Mouse (Mus musculus) adrenal gland, adult 2 months (tissue): Measurements from ENCODE around the gene Gm45062. TPM values are rescaled to one million over a fixed set of nuclear protein-coding genes. Genes with fewer than 3 reads are reported as not detected.
"Not testable (repeated sequence)": the region's sequence is repeated elsewhere in the genome, so short reads cannot be mapped to it uniquely, and the experiment has no call there.

Experiments used
- DNase-seq: peaks from one replicate; pipeline ENCODE4 v3.0.0; 2021
- polyA plus RNA-seq: library from polyadenylated mRNA; depleted of rRNA; stranded (reverse); fragments of >200 nt; gene quantifications from 2 replicates; pipeline ENCODE4 v1.2.3, GENCODE M21; 2012
- total RNA-seq, 2 experiments: library from RNA; stranded (reverse); gene quantifications; 2 replicates each; pipeline ENCODE4 v1.2.3; 2021

Gm45062 gene
- total and polyA plus RNA-seq, 3 experiments: 0.06 to 2.7 (median 0.75) TPM

DNA sequence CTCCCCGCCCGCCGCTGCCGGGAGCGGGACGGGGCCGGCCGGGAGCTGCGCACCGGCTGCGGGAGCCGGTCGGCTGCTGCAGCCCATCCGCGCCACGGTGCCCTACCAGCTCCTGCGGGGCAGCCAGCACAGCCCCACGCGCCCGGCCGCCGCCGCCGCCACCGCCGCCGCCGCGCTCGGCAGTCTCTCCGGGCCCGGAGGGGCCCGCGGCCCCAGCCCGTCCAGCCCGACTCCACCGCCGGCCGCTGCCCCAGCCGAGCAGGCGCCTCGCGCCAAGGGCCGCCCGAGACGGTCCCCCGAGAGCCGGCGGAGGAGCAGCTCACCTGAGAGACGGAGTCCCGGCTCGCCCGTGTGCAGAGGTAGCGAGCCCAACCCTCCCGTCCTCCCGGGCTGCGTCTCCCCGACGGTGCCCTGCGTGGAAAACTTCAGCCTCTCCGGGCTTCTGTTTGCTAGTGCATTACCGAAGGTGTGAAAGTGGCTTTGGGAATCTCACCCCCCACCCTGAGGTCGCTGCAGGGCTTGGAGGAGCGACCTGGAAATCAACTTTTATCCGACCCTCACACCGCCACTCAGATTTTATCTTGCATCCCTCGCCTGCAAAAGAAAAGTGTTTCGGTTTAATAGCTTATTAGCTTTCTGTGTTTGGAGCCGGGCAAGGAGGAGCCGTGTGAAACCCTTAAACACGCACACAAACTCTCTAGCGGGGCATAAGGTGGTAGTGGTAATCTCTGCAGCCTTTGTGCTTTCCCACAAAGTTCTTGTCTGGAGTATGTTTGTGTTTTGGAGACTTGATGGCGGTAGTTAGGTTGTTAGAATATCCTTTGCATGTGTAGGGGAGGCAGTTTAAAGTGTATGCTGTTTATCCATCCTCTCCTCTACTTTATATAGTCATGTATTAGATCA is 251.0 kb downstream of the Gm45062 start:
- DNase-seq: no peak

DNA sequence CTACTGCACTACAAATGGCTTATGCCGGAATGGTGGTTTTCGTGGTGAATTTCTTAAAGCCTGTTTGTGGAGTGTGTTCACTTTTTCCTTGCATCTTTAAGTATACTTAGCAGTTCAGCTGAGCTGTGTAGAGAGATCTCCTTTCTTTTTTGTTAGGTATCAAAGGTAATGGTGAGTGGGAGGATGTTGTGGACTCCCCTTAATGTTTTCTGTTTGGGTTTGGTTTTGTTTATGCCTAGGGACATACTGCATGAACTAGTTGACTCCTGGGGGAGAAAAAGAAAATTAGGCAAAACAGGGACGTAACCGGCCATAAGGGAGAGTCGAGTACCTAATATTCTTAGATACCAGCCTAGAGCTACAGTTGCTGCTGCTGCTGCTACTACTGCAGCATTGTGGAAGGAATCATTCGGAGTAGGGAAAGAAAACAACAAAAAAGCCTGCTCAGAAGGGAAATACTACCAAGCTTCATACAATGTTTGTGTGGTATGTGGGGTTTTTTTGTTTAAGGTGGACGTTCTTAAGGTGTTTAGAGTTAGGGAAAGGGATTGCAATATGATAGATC is 251.7 kb downstream of the Gm45062 start:
- DNase-seq: no peak

DNA sequence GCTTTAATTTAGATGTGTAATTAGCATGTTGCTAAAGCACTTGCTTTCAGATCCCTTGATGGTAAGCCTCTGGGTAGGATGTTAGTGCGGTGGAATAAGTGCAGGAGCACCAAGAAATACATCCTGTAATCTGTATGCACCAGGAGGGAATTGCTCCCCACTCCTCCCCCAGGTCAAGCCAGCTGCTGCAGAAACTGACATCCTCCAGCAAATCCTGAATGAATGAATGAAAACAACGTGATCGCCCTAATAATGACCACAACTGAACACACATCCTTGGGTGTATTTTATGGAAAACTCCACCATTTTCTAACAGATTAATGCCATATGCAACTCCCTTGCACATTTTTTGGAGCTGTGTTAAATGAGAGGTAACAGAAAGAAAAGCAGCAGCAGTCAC is 252.2 kb downstream of the Gm45062 start:
- no peak for DNase-seq

DNA sequence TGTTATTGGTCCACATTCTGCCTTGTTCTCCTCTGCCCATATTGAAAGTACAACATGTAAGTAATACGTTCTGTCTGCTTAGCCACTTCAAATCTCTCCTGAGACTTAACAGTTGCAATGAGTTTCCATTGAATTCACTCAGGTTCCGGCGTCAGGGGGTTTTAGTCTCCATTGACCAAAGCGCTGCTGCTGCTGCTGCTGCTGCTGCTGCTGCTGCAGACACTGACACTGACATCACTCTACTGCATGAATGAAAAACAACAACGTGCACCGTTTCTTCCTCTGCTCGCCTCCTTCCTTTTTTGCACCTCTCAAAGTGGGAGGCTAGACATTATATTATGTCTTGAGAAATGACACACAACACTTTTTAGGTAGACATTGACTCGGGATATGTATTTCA is 253.2 kb downstream of the Gm45062 start:
- DNase-seq: no peak

DNA sequence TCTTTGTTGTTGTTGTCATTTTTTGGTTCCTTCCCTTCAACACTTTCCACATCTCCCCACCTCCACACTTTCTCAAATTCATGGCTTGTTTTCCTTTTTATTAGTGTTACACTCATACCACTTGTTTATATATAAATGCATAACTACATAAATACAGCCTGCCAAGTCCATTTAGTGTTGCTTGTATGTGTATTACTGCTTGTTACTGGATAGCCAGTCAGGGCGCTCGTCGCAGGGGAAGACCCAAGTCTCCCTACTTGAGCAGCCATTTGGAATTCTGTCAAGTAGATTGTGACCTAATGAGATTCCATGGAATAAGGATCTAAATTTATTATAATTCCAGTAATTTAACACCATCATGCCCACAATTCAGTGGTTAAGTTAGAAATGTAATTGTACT is 260.4 kb downstream of the Gm45062 start:
- DNase-seq: no peak

DNA sequence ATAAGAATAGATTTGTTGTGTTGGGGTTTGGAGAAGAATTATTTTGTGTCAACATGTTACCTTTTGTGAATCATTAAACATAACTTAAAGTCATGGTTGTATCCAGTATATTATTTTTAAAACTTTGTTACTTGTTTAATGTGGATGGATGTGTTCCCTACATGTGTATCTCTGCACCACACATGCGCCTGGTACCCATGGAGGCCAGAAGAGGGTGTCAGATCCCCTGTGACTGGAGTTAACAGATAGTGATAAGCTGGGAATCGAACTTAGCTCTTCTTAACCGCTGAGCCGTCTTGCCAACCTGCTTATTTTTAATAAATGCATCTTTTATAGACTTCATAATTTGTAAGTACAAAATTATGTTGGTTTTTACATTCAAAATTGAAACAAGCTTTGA is 262.0 kb downstream of the Gm45062 start:
- no peak for DNase-seq

- no peak for DNase-seq
Measured at GRCm38 (mm10) chr6:8524717-8525116, 265.5 kb downstream of the Gm45062 start.

- no peak for DNase-seq
Measured at GRCm38 (mm10) chr6:8531104-8531894, 272.0 kb downstream of the Gm45062 start.

DNA sequence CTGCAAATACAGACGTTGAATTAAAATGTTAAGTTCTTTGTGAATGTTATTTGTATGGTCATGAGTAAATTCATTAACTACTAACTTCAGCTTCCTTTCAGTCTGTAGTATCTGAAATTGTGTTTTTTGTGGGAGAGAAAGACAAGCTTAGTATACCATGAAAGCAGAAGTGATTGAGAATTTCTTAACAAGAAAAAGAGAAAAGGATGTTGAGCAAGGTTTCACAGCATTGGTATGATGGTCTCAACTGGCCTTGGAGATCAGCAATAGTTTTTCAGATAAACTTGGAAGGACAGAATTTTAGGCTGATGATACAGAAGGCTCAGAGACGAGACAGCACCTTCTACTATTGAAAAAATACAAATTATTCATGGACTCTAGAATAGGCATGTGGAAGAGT is 277.7 kb downstream of the Gm45062 start:
- no peak for DNase-seq

GRCm38 (mm10) chr6:8541531-8541930 is 282.3 kb downstream of the Gm45062 start:
- DNase-seq: not testable (repeated sequence)

DNA sequence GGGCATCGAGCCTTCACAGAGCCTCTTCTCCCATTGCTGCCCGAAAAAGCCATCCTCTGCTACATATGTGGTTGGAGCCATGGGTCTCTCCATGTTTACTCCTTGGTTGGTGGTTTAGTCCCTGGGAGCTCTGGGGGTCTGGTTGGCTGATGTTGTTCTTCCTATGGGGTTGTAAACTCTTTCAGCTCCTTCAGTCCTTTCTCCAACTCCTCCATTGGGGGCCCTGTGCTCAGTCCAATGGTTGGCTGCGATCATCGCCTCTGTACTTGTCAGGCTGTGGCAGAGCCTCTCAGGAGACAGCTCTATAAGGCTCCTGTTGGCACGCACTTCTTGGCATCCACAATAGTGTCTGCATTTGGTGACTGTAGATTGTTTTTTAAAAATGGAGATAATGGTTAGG is 285.6 kb downstream of the Gm45062 start:
- DNase-seq: no peak

- no peak for DNase-seq
Measured at GRCm38 (mm10) chr6:8545780-8546179, 286.5 kb downstream of the Gm45062 start.

- DNase-seq: no peak
Measured at GRCm38 (mm10) chr6:8551155-8551554, 291.9 kb downstream of the Gm45062 start.

GRCm38 (mm10) chr6:8556849-8557571 is 297.8 kb downstream of the Gm45062 start:
- no peak for DNase-seq

DNA sequence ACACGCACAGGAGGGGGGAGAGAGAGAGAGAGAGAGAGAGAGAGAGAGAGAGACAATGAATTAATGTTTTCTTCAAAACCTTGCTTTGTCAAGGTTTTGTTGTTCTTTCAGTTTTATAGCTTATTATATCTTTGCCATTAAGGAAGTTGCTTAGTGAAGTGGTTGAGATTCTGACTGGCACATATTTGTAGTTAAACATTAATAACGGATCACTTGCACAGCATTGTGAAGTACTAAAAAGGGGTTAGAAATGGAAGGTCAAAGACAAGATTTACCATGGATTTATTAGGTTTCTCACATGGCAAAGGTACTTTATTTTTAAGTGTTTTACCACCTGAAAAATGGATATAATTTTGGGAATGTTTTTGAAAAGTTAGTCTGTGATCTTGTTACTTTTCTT is 301.4 kb downstream of the Gm45062 start:
- no peak for DNase-seq

- DNase-seq: no peak
Measured at GRCm38 (mm10) chr6:8582377-8582776, 323.1 kb downstream of the Gm45062 start.

DNA sequence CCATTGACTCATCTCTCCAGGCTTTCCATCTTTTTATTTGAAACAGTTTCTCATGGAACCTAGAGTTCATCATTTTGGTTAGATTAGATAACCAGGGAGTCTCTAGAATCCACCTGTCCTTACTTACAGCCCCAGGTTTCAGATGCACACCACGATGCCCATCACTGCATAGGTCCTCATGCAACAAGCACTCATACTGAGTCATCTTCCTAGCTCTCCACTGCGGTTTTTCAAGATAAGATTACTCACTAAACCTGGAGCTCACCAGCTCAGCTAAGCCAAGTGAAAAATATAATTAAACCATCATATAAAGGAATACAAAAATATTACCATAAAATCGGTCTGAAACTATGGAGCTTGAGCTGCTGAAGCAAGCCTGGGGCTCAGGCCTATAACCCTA is 324.6 kb downstream of the Gm45062 start:
- no peak for DNase-seq

DNA sequence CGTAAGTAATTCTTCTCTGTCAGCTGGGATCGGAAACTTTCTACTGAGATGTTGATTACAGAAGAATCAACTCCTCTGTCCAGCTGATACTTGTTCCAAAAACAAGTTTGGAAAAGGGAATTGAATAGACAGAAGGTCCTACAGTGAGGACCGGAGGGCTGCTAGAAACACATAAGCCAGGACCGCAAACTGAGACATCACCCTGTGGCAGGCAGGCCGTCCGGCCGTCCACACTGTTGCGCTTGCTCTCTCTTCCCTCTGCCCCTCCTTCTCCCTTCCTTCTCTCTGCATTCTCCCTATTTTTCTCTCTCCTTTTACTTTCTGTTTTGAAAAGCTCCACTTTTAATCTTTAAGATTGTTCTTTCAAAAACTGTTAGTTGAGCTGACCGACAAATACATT is 332.4 kb downstream of the Gm45062 start:
- DNase-seq: no peak

GRCm38 (mm10) chr6:8617369-8617768 is 358.1 kb downstream of the Gm45062 start:
- no peak for DNase-seq

DNA sequence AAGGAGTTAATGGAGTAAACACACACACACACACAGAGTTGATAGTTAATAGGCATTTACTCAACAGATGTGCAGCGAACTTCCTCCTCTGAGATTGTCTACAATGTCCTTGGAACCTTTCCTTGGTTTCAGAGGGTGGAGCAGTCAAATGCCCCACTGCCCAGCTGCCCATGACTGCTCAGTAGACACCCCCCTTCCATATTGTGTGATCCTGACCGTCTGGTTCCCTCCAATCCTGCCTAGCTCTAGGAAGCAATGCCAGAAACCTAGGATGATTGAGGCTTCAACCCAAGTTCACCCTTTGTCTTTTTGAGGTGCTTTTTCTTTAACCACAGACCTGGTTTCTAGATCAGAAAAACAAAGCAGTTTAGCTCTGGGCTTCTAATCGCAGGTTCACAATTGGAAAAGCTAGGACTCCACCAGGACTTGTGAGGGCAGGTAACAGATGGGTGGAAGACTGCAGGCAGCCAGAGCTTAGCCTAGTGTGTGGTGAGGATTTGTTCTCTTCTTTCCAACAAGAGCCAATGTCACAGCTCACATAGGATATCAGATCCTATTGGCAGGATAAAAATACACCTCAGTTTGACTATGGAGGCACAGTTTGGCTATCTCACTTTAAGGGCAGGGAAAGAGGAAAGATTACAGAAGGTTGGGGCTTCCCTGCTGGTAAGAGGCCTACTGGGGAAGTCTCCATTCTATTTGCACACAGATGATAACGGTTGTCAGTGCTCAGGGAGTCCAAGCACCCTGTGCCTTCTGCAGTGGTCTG is 360.5 kb downstream of the Gm45062 start:
- no peak for DNase-seq

DNA sequence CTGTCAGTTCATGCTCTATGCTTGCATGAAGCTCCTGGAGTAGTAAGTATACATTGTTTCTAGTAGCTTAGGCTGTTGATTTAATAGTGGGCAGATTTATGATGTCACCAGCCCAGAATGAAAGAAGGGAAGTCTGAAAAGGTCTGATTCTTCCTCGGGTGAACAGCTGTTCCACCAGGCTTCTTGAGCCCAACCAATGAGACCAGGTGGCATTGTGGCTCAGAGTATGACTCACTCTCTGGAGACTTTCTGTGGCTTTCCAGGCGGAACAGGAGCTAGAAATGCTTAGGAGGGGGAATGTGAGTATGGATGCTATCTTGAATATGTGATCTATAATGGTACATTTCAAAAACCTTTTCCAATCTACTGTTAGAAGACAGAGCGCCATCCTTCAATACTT is 363.8 kb downstream of the Gm45062 start:
- no peak for DNase-seq
